Mouse (Mus musculus) embryonic facial prominence, embryonic 15.5 days (tissue): Measurements from ENCODE around the gene Tmc8. TPM values are rescaled to one million over a fixed set of nuclear protein-coding genes. Genes with fewer than 3 reads are reported as not detected.

Source experiments
- ATAC-seq: fragments of 200-750 bp; cut with Nextera tagmentation; 2 replicates; pipeline ENCODE4 v1.8.0; 2017; ENCODE audit warnings: low read depth, moderate TSS enrichment; ENCODE audit not compliant: insufficient number of reproducible peaks, low FRiP score, low TSS enrichment
- H3K27ac ChIP-seq: fragments of 300-500 bp; sonication (generic); replicated peaks from 2 replicates; pipeline ENCODE4 v1.5.1; 2015; ENCODE audit warnings: mild to moderate bottlenecking, inconsistent platforms
- H3K27me3 ChIP-seq: fragments of 300-500 bp; sonication (generic); 2 replicates; pipeline ENCODE4 v1.6.1; 2015; ENCODE audit warnings: inconsistent platforms
- H3K36me3 ChIP-seq: fragments of 300-500 bp; sonication (generic); 2 replicates; pipeline ENCODE4 v1.6.1; 2015; ENCODE audit warnings: mild to moderate bottlenecking, inconsistent platforms
- H3K4me1 ChIP-seq: fragments of 300-500 bp; sonication (generic); 2 replicates; pipeline ENCODE4 v1.6.1; 2015; ENCODE audit warnings: inconsistent platforms
- H3K4me2 ChIP-seq: fragments of 300-500 bp; sonication (generic); replicated peaks from 2 replicates; pipeline ENCODE4 v1.6.1; 2015; ENCODE audit warnings: mild to moderate bottlenecking, inconsistent platforms
- H3K4me3 ChIP-seq: fragments of 300-500 bp; sonication (generic); replicated peaks from 2 replicates; pipeline ENCODE4 v1.5.1; 2015; ENCODE audit warnings: mild to moderate bottlenecking, inconsistent platforms
- H3K9ac ChIP-seq: fragments of 300-500 bp; sonication (generic); 2 replicates; pipeline ENCODE4 v1.6.1; 2015; ENCODE audit warnings: inconsistent platforms
- H3K9me3 ChIP-seq: fragments of 300-500 bp; sonication (generic); replicated peaks from 2 replicates; pipeline ENCODE4 v1.6.1; 2016; ENCODE audit warnings: inconsistent platforms
- WGBS: fragments of 180-500 bp; shearing (Covaris S2); methylation state at CpG from one replicate; pipeline ENCODE4 v1.1.7; 2015; 5-methylcytosine and 5-hydroxymethylcytosine counted together
- polyA plus RNA-seq: library from polyadenylated mRNA; unstranded; fragments of >200 nt; fragmentation: Nextera tagmentation; extraction: Ambion mirVana; gene quantifications from 2 replicates; pipeline ENCODE4 v1.2.1, GENCODE M21; 2015

Tmc8 gene
- polyA plus RNA-seq, 1 experiment from 2014 or later: 0.94 TPM

DNA sequence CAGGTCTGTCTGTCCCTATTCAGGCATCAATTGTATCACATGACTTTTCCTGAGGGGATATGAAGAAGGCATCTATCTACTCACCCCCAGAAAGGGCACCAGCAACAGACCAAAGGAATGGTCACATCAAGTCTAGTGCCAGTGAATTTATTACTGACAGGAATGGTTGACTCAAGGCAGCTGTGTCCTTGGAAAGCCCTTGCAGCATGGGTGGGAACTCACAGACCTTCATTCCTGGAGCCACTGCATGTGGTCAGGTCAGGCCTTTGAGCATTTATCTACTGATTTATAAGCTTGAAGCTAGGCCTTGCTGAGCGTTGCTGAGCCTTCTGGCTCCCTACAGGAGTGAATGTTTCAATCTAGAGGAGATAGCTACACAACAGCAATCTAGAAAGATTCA is 59.0 kb downstream of the Tmc8 start:
- WGBS: 57% methylated on average over 1 of the region's 1 CpGs
- H3K4me1 ChIP-seq: peaks cover 22% of the 10 kb centered on the region; the same call in 1 of the 2 replicates
- H3K4me3 ChIP-seq: no peak overlapping the region
- no peaks in the 10 kb centered on the region for H3K9me3 ChIP-seq
- H3K36me3 ChIP-seq: no peaks in the 10 kb centered on the region
- H3K9ac ChIP-seq: no peak overlapping the region
- no peak for ATAC-seq
- no peak overlapping the region for H3K27ac ChIP-seq
- no peak overlapping the region for H3K4me2 ChIP-seq
- H3K27me3 ChIP-seq: no peaks in the 10 kb centered on the region

Other genes with a start within 250 kb of the Tmc8 start
- gene Tnrc6c, start 127.8 kb upstream of the Tmc8 start, polyA plus RNA-seq: 17.1 and 17.3 TPM in 2 replicates
- 23.2 and 25.3 TPM in 2 replicates for gene Tmc6, start 122 bp downstream of the Tmc8 start, polyA plus RNA-seq
- 0.25 TPM in 1 of 2 replicates, not detected in the other for gene 6030468B19Rik, start 15.6 kb downstream of the Tmc8 start, polyA plus RNA-seq
- 0.60 and 0.76 TPM in 2 replicates for gene Gm20708, start 27.6 kb downstream of the Tmc8 start, polyA plus RNA-seq
- 76.1 and 79.6 TPM in 2 replicates for gene Syngr2, start 27.6 kb downstream of the Tmc8 start, polyA plus RNA-seq
- 5.3 and 5.8 TPM in 2 replicates for gene Afmid, start 43.8 kb downstream of the Tmc8 start, polyA plus RNA-seq
- gene Tk1, start 44.0 kb downstream of the Tmc8 start, polyA plus RNA-seq: 115 and 124 TPM in 2 replicates
- 225 and 239 TPM in 2 replicates for gene Birc5, start 67.2 kb downstream of the Tmc8 start, polyA plus RNA-seq
- not detected in 2 replicates for gene Tmem235, start 78.7 kb downstream of the Tmc8 start, polyA plus RNA-seq
- gene Tha1, start 91.4 kb downstream of the Tmc8 start, polyA plus RNA-seq: 4.7 and 4.9 TPM in 2 replicates
- 20.8 and 21.2 TPM in 2 replicates for gene Socs3, start 188.0 kb downstream of the Tmc8 start, polyA plus RNA-seq
- 39.9 and 41.2 TPM in 2 replicates for gene Pgs1, start 204.2 kb downstream of the Tmc8 start, polyA plus RNA-seq